Mouse (Mus musculus): ENCODE data around the gene Gm17581.
"Not testable (repeated sequence)": the region's sequence is repeated elsewhere in the genome, so short reads cannot be mapped to it uniquely, and the experiment has no call there.

Gene Gm17581

DNA sequence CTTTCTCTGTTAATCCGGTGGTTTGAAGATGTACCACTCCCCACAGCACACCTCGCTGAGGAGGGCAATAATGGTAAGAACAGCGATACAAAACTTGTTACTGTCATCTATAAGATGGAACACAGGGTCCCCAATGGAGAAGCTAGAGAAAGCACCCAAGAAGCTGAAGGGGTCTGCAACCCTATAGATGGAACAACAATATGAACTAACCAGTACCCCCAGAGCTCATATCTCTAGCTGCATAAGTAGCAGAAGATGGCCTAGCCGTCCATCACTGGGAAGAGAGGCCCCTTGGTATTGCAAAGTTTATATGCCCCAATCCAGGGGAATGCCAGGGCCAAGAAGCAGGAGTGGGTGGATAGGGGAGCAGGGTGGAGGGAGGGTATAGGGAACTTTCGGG is at the start of gene Gm17581:
Gene Gm17581 (minus strand): TSS at position 101 of the 400 bp plus-strand sequence.
- DNase-seq = not testable (repeated sequence)

GRCm38 (mm10) chr2:155784534-155784933 is 48.9 kb upstream of the Gm17581 start:
- no peak for DNase-seq

DNA sequence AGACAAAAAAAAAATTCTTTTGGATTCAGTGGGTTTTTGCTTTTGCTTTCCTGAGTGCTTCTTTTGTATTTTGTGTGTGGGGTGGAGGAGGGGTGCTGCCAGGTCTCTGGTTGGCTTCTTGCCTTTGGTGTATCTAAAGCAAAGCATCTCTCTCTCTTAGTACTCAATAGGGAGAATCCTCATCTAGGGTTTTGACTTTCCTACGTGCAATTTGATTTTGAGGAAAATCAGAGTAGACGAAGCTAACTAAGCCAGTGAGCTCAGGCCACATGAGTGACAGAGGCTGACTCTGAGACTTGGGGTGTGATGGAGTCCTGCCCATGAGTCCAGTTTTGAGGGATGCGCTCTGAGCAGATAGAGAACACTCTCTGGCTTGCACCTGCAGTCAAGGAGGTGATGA is 43.8 kb upstream of the Gm17581 start:
- DNase-seq = no peak

- DNase-seq = no peak
These were observed 43.4 kb upstream of the Gm17581 start for GRCm38 (mm10) chr2:155779066-155779465.

DNA sequence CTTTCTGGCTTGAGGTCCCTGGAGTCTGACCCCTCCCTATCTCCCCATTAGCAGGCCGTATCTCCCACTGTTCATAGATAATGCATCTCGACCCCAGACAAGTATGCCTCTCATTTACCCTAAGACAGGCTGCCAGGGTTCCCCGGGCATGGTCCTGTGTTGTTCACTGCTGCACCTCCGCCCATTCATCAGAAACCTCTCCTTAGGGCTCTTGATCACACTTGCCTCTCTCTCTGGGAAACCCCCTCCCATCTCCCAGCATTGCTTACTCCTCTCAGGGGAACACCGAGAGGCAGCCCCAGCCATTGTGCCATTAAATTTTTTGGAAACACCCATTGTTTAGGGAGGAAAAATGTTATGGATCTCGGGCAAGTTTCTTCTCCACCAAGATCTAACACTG is 42.3 kb upstream of the Gm17581 start:
- no peak for DNase-seq

DNA sequence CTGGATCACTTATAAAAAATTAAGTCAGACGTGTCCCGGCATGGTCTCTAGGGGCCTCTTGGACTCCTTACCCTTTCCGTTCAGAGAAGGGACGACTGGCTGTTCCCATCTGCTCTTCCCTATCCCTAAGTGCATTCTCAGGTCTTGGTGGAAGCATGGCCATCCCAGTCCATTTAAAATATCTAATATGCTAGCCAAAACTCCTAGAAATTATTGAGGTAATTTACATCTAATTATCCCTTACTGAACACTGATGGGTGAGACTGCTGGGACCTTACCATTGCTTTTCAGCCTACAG is 42.0 kb upstream of the Gm17581 start:
- DNase-seq = no peak

DNA sequence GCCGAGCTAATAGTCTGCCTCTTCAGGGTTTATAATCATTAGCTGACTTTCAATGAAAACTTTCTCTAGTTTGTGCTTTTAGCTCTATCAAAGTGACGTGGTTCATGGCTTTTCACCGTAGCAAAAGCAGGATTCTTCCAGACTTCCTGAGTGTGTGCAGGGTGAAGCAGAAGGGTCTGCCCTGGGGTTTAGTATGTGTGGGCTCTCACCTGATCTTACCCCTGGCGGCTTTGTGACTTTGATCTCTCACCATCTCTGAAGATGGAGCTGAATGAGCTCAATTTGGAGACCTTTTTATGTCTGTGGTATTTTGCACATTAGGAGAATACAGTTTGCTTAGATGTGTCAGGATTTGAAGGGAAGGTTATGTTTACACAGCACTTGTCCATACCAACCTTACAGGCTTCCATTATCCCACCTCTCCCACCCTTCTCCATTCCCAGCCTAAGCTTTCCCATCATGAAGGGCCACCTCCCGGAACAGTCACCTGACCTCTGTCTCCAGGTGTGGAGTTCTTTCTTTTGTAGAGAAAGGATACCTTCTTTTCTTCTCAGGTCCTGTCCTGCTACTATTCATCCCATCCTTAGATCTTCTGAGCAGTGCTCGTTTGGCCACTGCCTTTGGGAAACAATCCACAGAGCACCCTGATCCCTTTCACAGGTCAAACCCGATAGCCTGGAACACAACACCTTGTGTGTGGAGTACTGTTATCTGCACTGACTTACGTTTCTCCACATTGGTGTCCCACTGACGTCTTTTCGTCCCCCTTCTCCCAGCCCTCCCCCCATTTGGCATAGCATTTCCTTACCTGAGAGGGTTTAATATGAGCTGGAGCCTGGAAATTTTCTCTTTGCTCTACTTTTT is 41.4 kb upstream of the Gm17581 start:
- DNase-seq = no peak

DNA sequence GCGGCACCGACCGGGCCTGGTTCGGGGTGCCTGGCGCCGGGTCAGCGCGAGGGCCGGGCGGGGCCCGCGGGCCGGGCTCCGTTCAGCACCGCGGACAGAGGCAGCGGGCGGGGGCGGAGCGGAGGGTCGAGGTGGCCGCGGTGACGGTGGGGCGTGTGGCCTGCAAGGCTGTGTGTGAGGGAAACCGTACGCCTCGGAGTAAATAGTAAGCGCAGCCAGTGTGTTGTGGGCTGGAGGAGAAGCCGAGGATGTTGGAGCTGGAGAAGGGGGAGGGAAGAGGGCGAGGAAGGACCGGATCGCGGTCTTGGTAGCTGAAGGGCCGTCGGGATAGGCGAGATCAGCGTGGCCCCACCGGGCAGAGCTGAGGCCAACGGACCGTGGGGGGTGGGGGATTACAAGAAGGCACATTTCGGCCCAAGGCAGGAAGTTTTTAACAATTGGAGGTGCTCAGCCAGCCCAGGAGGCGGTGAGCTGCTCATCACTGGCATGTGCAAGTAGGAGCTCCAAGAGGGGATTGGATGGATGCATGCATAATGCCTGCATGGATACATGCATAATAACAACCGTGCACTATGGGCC is 40.1 kb upstream of the Gm17581 start:
- DNase-seq = peak; percentile 39

DNA sequence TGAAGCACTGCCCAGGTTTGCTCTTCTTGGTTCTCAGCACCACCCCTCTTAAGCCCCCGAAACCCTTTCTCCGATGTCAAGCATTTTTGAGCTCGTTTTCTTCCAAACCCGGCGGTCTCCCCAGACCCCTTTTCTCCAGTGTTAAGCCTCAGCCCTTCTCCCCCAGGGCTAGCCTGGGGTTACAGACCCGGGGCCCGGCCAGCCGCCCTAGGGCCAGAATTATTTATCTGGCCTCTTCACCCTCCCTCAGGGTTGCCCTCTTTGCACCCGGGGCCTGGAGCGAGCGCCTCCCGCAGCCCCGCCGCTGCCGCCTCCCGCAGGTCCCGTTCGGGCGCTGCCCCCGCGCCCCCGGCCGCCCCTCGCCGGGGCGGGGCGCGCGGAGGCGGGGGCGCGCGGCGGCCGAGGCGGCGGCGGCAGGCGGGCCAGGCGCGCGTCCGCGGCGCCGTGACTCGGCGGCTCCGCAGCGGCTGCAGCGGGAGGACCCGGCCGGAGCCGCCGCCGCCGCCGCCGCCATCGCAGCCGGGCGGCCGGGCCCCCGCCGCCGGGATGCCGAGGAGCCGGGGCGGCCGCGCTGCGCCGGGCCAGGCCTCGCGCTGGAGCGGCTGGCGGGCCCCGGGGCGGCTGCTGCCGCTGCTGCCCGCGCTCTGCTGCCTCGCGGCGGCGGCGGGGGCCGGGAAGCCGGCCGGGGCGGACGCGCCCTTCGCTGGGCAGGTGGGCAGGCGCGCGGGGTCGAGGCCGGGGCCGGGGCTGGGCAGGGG is 39.4 kb upstream of the Gm17581 start, which contains the start of gene Mmp24:
Gene Mmp24 (plus strand): TSS at position 416 of the 758 bp plus-strand sequence.
- DNase-seq = no peak

DNA sequence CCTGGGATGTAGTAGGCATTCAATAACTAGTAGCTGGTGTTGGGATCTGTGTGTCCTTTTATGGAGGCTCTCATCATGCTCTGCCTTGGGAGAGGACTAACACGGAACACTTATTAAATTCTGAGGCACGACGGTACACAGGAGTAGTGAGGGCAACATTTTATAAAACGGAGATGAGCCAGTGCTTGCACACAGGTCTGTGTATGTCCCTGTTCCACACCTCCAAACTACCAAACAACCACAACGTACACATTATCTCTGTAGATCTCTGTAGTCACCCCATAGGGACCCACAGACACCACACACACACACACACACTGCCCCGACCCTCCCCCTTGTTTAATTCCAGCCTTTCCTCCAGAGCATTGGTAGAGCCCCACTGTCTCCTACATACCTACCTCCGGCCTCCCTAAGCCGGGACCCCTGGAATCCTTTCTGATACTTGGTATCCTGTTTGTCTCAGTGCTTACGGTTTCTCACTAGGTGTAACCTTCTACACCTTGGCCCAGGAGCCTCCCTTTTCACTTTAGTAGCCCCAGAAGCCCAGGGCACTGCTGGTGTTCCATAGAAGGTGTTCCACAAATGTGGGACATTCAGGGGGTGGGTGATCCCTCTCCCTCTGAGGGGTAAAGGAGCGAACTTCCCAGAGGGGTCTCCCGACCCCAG is 38.7 kb upstream of the Gm17581 start:
- DNase-seq = no peak

- DNase-seq = no peak
These were observed 38.0 kb upstream of the Gm17581 start for GRCm38 (mm10) chr2:155773664-155774063.

DNA sequence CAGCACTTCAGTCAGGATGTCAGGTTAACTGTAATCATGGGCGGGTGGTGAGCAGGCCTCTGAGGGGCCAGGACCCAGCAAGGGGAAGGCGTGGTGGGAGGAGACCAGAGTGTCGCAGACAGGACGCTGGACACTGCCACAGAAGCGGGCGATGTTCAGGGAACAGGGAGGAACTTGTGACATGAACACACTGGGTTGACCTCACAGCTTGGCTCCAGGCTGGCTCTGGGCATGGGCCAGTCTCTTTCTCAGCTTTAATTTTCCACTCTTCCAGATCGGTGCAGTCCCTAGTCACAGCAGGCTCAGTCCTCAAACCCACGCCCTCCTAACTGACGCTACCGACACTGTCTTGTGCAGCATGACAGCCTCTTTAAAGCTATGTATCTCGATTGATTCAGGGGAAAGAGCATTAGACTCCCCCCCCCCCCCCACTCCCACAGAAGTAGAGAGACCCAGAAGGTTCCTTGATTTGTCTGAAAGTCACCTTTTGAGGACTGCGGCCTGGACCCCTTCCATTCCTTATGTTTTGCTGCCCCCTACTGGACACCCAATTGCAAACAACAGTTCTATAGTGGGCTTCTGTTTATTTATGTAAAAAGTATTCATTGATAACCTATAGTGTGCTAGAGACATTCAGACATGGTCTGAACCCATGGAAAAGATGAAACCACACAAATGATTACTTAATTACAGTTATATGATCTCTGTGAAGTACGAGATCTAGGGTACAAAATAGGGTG is 29.2 kb upstream of the Gm17581 start:
- DNase-seq = peak; percentile 64

DNA sequence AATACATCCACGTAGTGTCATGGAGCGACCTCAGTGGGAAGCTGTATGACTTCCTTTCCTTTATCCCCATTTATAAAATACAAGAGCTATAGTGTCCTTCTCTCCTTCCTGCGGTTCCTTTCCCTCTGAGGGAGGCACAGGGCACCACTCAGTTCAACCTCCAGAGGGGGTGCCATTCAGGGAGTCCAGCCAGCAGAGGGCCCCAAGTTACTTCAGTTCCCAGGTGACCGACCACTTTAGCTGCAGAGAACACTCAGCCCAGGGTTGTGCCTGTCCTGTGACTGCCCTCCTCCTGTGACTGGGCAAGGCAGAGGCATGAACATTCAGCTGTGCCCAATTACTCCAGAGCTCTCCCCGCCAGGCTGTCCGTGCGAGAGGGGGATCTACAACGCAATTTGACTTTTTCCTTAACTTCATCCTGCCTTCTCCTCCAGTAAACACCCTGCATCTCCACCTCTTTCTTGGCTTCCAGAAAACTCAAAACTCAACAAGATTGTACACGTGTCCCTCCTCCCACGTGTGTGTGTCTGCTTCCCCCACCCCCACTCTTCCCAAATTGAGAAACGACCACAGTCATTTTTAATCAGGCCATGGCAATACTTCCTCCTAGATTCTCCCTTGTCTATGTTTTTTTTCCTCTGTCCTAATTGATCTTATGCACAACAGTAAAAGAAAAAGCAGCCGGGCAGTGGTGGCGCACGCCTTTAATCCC is 21.3 kb upstream of the Gm17581 start:
- no peak for DNase-seq

GRCm38 (mm10) chr2:155755746-155756145 is 20.1 kb upstream of the Gm17581 start:
- DNase-seq = peak; percentile 66

GRCm38 (mm10) chr2:155751014-155751786 is 15.5 kb upstream of the Gm17581 start, which contains the start of gene Procr:
TSS of gene Procr (plus strand) at chr2:155751117.
- peak; percentile 33 for DNase-seq

- DNase-seq = no peak
These were observed 13.7 kb upstream of the Gm17581 start for GRCm38 (mm10) chr2:155749394-155749793.

- no peak for DNase-seq
These were observed 9.8 kb upstream of the Gm17581 start for GRCm38 (mm10) chr2:155745487-155745886.

- DNase-seq = no peak
These were observed 7.7 kb upstream of the Gm17581 start for GRCm38 (mm10) chr2:155743351-155743750.

DNA sequence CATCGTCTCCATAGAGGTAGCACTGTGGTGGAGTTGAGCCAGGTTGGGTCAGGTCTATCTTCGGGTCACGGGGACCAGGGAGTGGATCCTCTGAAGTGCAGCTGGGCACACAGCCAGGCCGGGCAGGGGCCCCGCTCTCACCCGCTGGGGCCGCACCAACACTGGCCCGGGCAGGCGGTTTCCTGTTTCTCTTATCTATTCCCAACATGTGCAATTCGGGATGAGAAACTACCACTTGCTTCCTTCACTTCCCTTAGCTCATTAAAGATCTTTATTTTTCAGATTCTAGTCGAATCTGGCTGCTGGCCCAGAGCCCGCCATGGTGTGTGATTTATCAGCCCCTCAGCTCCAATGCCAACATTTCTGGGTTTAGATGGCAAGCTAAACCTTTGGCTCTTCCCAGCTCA is 7.3 kb upstream of the Gm17581 start:
- DNase-seq = peak; percentile 49

DNA sequence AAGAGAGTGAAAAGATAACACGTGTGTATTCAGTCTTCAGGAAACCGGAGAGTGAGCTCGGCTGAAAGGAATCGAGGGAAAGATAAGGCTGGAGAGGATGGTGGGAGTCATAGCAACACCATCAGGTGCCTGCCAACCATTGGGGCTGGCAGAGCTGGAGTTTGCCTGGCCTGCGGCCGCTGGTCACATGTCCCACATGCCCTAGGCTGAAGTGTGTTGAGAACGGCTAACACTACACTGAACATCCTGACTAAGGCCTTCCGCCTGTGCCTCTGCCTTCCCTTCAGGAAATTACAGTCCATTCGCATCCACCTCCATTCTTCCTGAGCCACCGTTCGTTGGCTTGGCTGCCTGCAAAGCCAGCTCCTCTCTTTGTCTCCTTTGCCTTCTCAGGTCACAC is 6.5 kb upstream of the Gm17581 start:
- no peak for DNase-seq

DNA sequence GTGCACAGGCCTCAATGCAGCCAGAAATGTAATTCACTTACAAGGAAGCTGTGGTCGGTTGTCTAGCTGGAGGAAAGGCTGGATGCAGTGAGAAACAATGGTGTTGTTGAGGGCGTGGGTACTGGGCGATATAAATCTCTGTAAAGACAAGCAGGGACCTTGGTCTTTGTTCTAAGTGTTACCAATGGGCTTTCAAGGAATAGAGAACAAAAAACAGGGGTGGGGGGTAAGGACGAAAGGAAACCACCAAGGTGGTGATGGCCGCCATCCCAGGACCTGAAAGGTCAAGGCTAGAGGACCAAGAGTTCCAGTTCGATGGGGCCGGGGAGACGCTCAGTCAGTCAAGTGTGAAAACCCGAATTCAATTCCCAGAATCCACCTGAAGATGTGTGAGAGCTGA is 2.1 kb upstream of the Gm17581 start:
- no peak for DNase-seq

All from liver (tissue).